9 mouse cellular contexts compared by ENCODE assay signal in the genomic region with DNA sequence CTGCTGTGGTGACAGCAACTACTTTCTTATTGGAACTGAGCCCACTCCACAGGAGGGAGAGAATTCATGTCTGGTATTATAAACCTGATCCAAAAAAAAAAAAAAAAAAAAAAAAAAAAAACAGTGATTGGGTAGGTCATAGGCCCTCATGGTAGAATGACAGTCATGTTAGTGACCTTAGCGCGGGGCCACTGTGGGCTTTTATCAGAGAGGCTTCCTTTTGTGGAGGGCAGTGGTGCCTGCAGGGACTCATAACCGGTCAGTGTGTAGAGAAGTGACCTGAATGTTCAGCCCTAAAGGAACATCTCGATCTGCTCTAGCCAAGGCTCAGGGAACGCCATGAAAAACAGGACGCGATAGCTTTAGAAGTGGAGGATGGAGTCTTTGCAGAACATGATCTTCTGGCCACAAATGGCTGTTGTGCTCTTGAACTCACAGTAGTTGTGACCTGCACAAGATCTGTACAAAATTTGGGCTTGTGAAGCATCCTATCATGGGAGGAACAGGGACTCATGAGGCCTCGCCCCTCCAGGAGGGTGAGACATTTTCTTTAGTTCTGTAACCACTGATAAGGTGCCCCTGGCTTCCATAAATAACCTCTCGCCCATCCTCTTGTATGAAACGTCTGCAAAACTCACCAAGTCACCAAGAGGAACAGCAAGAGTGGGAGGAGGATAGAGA. TPM values are rescaled to one million over a fixed set of nuclear protein-coding genes. Genes with fewer than 3 reads are reported as not detected.
DNase-seq lines count a peak whose midpoint lies in the region; ATAC-seq and TF ChIP-seq lines count a peak whose summit lies in the region.
"Had no signal": no experiment of that assay in that cellular context is flagged by ENCODE, and none has a peak within 500 bp of the region (broad histone marks: within the 10 kb centered on the region; RNA-seq: fewer than 3 reads in every experiment).

No protein-coding gene starts in this region.

- peak overlapping the region; percentile 14; the same call in 1 of the 2 replicates for H3K27ac ChIP-seq in forebrain, embryonic 11.5 days (ENCODE audit: low read depth, low read length)
- no peak overlapping the region for H3K27ac ChIP-seq in forebrain, embryonic 13.5 days
- H3K27ac ChIP-seq in testis, adult 2 months (ENCODE audit: control insufficient read depth, insufficient read depth, low read depth, low read length), result peak overlapping the region; percentile 68
- H3K27ac ChIP-seq in liver, adult 2 months (replicated peaks; ENCODE audit: insufficient read depth, low read depth, low read length), result peak overlapping the region; percentile 39
- H3K27ac ChIP-seq in stomach, postnatal 0 days (replicated peaks), result peak overlapping the region; percentile 49; the same call in 1 of the 2 replicates
- no peak overlapping the region for H3K27ac ChIP-seq in left cerebral cortex, adult 2 months

- TF ChIP-seq CTCF in testis, adult 2 months (IDR thresholded peaks at IDR 0.05; ENCODE audit: control insufficient read depth, insufficient read depth, insufficient replicate concordance, low read depth, low read length), result no peak
- TF ChIP-seq CTCF in liver, adult 2 months (IDR thresholded peaks at IDR 0.05; ENCODE audit: low read depth, low read length), result no peak
- no peak for TF ChIP-seq CTCF in stomach, postnatal 0 days (IDR thresholded peaks at IDR 0.05; ENCODE audit: low read depth)
- no peak for TF ChIP-seq CTCF in left cerebral cortex, adult 2 months (IDR thresholded peaks at IDR 0.05)

- ATAC-seq in forebrain, embryonic 11.5 days (replicated peaks; ENCODE audit: low FRiP score), result no peak
- no peak for ATAC-seq in forebrain, embryonic 13.5 days
- no peak for ATAC-seq in stomach, postnatal 0 days (ENCODE audit: low FRiP score, low TSS enrichment)

- TF ChIP-seq POLR2A in testis, adult 2 months (IDR thresholded peaks at IDR 0.05; ENCODE audit: control insufficient read depth, low read depth, low read length), result no peak
- TF ChIP-seq POLR2A in liver, adult 2 months (IDR thresholded peaks at IDR 0.05; ENCODE audit: extremely low read depth, insufficient read depth, low read length), result no peak

- no peak overlapping the region for H3K9ac ChIP-seq in forebrain, embryonic 11.5 days (ENCODE audit: low read length)
- H3K9ac ChIP-seq in forebrain, embryonic 13.5 days, result no peak overlapping the region
- H3K9ac ChIP-seq in liver, adult 2 months (ENCODE audit: low read depth, low read length), result no peak overlapping the region
- H3K9ac ChIP-seq in stomach, postnatal 0 days (ENCODE audit: low read length), result no peak overlapping the region

- no peak for DNase-seq in forebrain, embryonic 11.5 days (ENCODE audit: low spot score)
- DNase-seq in testis, postnatal 10 days (ENCODE audit: low spot score), result no peak
- no peak for DNase-seq in liver, adult 2 months (ENCODE audit: extremely low read depth, low read depth, low spot score)
- DNase-seq in stomach, postnatal 0 days (ENCODE audit: low spot score), result no peak
- DNase-seq in neural tube, embryonic 10.5 days (ENCODE audit: extremely low spot score, low spot score), result no peak
- no peak for DNase-seq in left cerebral cortex, adult 2 months (ENCODE audit: extremely low spot score in 1 of 2, low spot score in 2 of 2)

- no peaks in the 10 kb centered on the region for H3K79me2 ChIP-seq in liver, adult 2 months (ENCODE audit: control insufficient read depth, insufficient read depth, low read length)

- H3K4me1 ChIP-seq in forebrain, embryonic 11.5 days (replicated peaks; ENCODE audit: control insufficient read depth, insufficient read depth, low read length), result no peaks in the 10 kb centered on the region
- H3K4me1 ChIP-seq in forebrain, embryonic 13.5 days, result no peaks in the 10 kb centered on the region
- 0 out of 2 replicates have a peak, but pooled peaks cover 2% of the 10 kb centered on the region for H3K4me1 ChIP-seq in testis, adult 2 months (ENCODE audit: control insufficient read depth, insufficient read depth, low read length)
- peaks cover 4% of the 10 kb centered on the region; the same call in 1 of the 2 replicates for H3K4me1 ChIP-seq in liver, adult 2 months (ENCODE audit: control insufficient read depth, insufficient read depth, low read length)
- H3K4me1 ChIP-seq in stomach, postnatal 0 days (replicated peaks; ENCODE audit: control insufficient read depth, insufficient read depth), result no peaks in the 10 kb centered on the region; the same call in 1 of the 2 replicates

- WGBS in forebrain, embryonic 11.5 days, result 85% methylated on average over 10 of the region's 10 CpGs
- 88% methylated on average over 10 of the region's 10 CpGs for WGBS in forebrain, embryonic 13.5 days
- WGBS in liver, adult 2 months, result 74% methylated on average over 10 of the region's 10 CpGs
- 75% methylated on average over 10 of the region's 10 CpGs for WGBS in stomach, postnatal 0 days

- no peaks in the 10 kb centered on the region for H3K9me3 ChIP-seq in forebrain, embryonic 11.5 days (ENCODE audit: control insufficient read depth, low read length)
- no peaks in the 10 kb centered on the region for H3K9me3 ChIP-seq in forebrain, embryonic 13.5 days (replicated peaks)
- no peaks in the 10 kb centered on the region for H3K9me3 ChIP-seq in stomach, postnatal 0 days (ENCODE audit: control insufficient read depth, low read length)
- H3K9me3 ChIP-seq: embryonic facial prominence, embryonic 13.5 days had no signal

- H3K4me2 ChIP-seq in forebrain, embryonic 11.5 days (ENCODE audit: low read depth, low read length, severe bottlenecking), result no peak overlapping the region
- H3K4me2 ChIP-seq in forebrain, embryonic 13.5 days, result no peak overlapping the region
- no peak overlapping the region for H3K4me2 ChIP-seq in stomach, postnatal 0 days (replicated peaks; ENCODE audit: low read depth)
- H3K4me2 ChIP-seq: embryonic facial prominence, embryonic 13.5 days had no signal

- no peaks in the 10 kb centered on the region for H3K27me3 ChIP-seq in forebrain, embryonic 11.5 days (ENCODE audit: control insufficient read depth, insufficient read depth, low read length)
- no peaks in the 10 kb centered on the region for H3K27me3 ChIP-seq in forebrain, embryonic 13.5 days
- H3K27me3 ChIP-seq in testis, adult 2 months (ENCODE audit: control insufficient read depth, insufficient read depth, low read length), result no peaks in the 10 kb centered on the region
- no peaks in the 10 kb centered on the region for H3K27me3 ChIP-seq in liver, adult 2 months (ENCODE audit: control insufficient read depth, insufficient read depth, low read length)
- no peaks in the 10 kb centered on the region for H3K27me3 ChIP-seq in stomach, postnatal 0 days (ENCODE audit: control insufficient read depth, insufficient read depth, low read length)
- H3K27me3 ChIP-seq: embryonic facial prominence, embryonic 13.5 days had no signal

- TF ChIP-seq EP300 in stomach, postnatal 0 days (optimal IDR thresholded peaks at IDR 0.05), result no peak

- H3K4me3 ChIP-seq in forebrain, embryonic 11.5 days (ENCODE audit: low read depth, low read length), result no peak overlapping the region
- no peak overlapping the region for H3K4me3 ChIP-seq in forebrain, embryonic 13.5 days
- H3K4me3 ChIP-seq in testis, adult 2 months (ENCODE audit: control insufficient read depth, low read depth, low read length), result no peak overlapping the region
- H3K4me3 ChIP-seq in liver, adult 2 months (ENCODE audit: insufficient read depth, low read depth, low read length), result no peak overlapping the region
- H3K4me3 ChIP-seq in stomach, postnatal 0 days (ENCODE audit: low read depth, low read length), result no peak overlapping the region
- no peak overlapping the region for H3K4me3 ChIP-seq in left cerebral cortex, adult 2 months
- H3K4me3 ChIP-seq: embryonic facial prominence, embryonic 13.5 days had no signal

- intact Hi-C loops in left cerebral cortex, adult 2 months (cut with DNase I), result no loop called here

- peaks cover 5% of the 10 kb centered on the region; the same call in 1 of the 2 replicates for H3K36me3 ChIP-seq in forebrain, embryonic 11.5 days (ENCODE audit: control insufficient read depth, insufficient read depth, low read length)
- H3K36me3 ChIP-seq in forebrain, embryonic 13.5 days (ENCODE audit: poor library complexity, severe bottlenecking), result peaks cover 24% of the 10 kb centered on the region
- H3K36me3 ChIP-seq in testis, adult 2 months (ENCODE audit: control insufficient read depth, insufficient read depth, low read length), result no peaks in the 10 kb centered on the region
- no peaks in the 10 kb centered on the region for H3K36me3 ChIP-seq in liver, adult 2 months (ENCODE audit: control insufficient read depth, insufficient read depth, low read length)
- peaks cover 4% of the 10 kb centered on the region; the same call in 1 of the 2 replicates for H3K36me3 ChIP-seq in stomach, postnatal 0 days (ENCODE audit: control insufficient read depth, insufficient read depth, low read length)

RNA-seq across cellular contexts. Expression of a gene that starts 0.7 kb away (rescaled TPM):
- polyA plus RNA-seq in forebrain, embryonic 11.5 days (2014; fragmentation: Nextera tagmentation; extraction: Ambion mirVana), result 7.9 and 8.4 TPM in 2 replicates
- 2.7 and 3.1 TPM in 2 replicates for polyA plus RNA-seq in forebrain, embryonic 13.5 days (2015; fragmentation: Nextera tagmentation; extraction: Ambion mirVana)
- 2.0 and 3.5 TPM in 2 replicates for polyA plus RNA-seq in testis, adult 2 months (2012; rRNA removed)
- total RNA-seq in liver, adult 2 months (2014; rRNA removed), result 16.4 and 22.0 TPM in 2 replicates
- 19.3 and 30.6 TPM in 2 replicates for polyA plus RNA-seq in liver, adult 2 months (2012; rRNA removed)
- polyA plus RNA-seq in stomach, postnatal 0 days (2015; fragmentation: Nextera tagmentation; extraction: Ambion mirVana), result 24.7 and 28.9 TPM in 2 replicates
- total RNA-seq in left cerebral cortex, adult 2 months (2021), result 1 to 10 TPM; 2.6 to 3.8 TPM

RNA-seq across cellular contexts. Expression of a gene that starts 8.2 kb away (rescaled TPM):
- 1.0 and 1.7 TPM in 2 replicates for polyA plus RNA-seq in forebrain, embryonic 11.5 days (2014; fragmentation: Nextera tagmentation; extraction: Ambion mirVana)
- polyA plus RNA-seq in forebrain, embryonic 13.5 days (2015; fragmentation: Nextera tagmentation; extraction: Ambion mirVana), result 0.44 and 0.62 TPM in 2 replicates
- polyA plus RNA-seq in testis, adult 2 months (2012; rRNA removed), result not detected in 2 replicates
- total RNA-seq in liver, adult 2 months (2014; rRNA removed), result not detected in 2 replicates
- polyA plus RNA-seq in liver, adult 2 months (2012; rRNA removed), result 0.10 TPM in 1 of 2 replicates, not detected in the other
- 0.69 and 0.87 TPM in 2 replicates for polyA plus RNA-seq in stomach, postnatal 0 days (2015; fragmentation: Nextera tagmentation; extraction: Ambion mirVana)
- total RNA-seq in left cerebral cortex, adult 2 months (2021), result under 1 TPM; 0.28 to 0.66 TPM

RNA-seq across cellular contexts. Expression of a gene that starts 11.0 kb away (rescaled TPM):
- polyA plus RNA-seq in forebrain, embryonic 11.5 days (2014; fragmentation: Nextera tagmentation; extraction: Ambion mirVana), result 22.8 and 26.5 TPM in 2 replicates
- polyA plus RNA-seq in forebrain, embryonic 13.5 days (2015; fragmentation: Nextera tagmentation; extraction: Ambion mirVana), result 10.8 and 11.1 TPM in 2 replicates
- 0.57 and 1.2 TPM in 2 replicates for polyA plus RNA-seq in testis, adult 2 months (2012; rRNA removed)
- 0.87 and 1.3 TPM in 2 replicates for total RNA-seq in liver, adult 2 months (2014; rRNA removed)
- 1.1 and 1.7 TPM in 2 replicates for polyA plus RNA-seq in liver, adult 2 months (2012; rRNA removed)
- 25.9 and 27.6 TPM in 2 replicates for polyA plus RNA-seq in stomach, postnatal 0 days (2015; fragmentation: Nextera tagmentation; extraction: Ambion mirVana)
- 1 to 10 TPM; 2.8 to 4.0 TPM for total RNA-seq in left cerebral cortex, adult 2 months (2021)

RNA-seq across cellular contexts. Expression of a gene that starts 17.7 kb away (rescaled TPM):
- 1.9 and 3.4 TPM in 2 replicates for polyA plus RNA-seq in forebrain, embryonic 11.5 days (2014; fragmentation: Nextera tagmentation; extraction: Ambion mirVana)
- 0.69 and 1.3 TPM in 2 replicates for polyA plus RNA-seq in forebrain, embryonic 13.5 days (2015; fragmentation: Nextera tagmentation; extraction: Ambion mirVana)
- polyA plus RNA-seq in testis, adult 2 months (2012; rRNA removed), result 387 and 461 TPM in 2 replicates
- total RNA-seq in liver, adult 2 months (2014; rRNA removed), result not detected in 2 replicates
- polyA plus RNA-seq in liver, adult 2 months (2012; rRNA removed), result 0.19 and 0.44 TPM in 2 replicates
- 1.3 and 2.0 TPM in 2 replicates for polyA plus RNA-seq in stomach, postnatal 0 days (2015; fragmentation: Nextera tagmentation; extraction: Ambion mirVana)
- total RNA-seq in left cerebral cortex, adult 2 months (2021), result 1 to 10 TPM; 1.3 to 2.3 TPM

RNA-seq across cellular contexts. Expression of a gene that starts 21.5 kb away (rescaled TPM):
- polyA plus RNA-seq in forebrain, embryonic 11.5 days (2014; fragmentation: Nextera tagmentation; extraction: Ambion mirVana), result 0.39 and 1.1 TPM in 2 replicates
- 0.52 TPM in 1 of 2 replicates, not detected in the other for polyA plus RNA-seq in forebrain, embryonic 13.5 days (2015; fragmentation: Nextera tagmentation; extraction: Ambion mirVana)
- polyA plus RNA-seq in testis, adult 2 months (2012; rRNA removed), result 282 and 285 TPM in 2 replicates
- total RNA-seq in liver, adult 2 months (2014; rRNA removed), result 1.7 TPM in 1 of 2 replicates, not detected in the other
- polyA plus RNA-seq in liver, adult 2 months (2012; rRNA removed), result 0.44 and 0.76 TPM in 2 replicates
- 0.18 TPM in 1 of 2 replicates, not detected in the other for polyA plus RNA-seq in stomach, postnatal 0 days (2015; fragmentation: Nextera tagmentation; extraction: Ambion mirVana)
- total RNA-seq in left cerebral cortex, adult 2 months (2021), result 1 to 10 TPM; 1.2 to 2.4 TPM

Comparison
In these comparisons a context has a peak if more than half of its experiments do, and no peak if none do; other contexts are left out.
1. H3K27ac ChIP-seq: peak in forebrain, embryonic 11.5 days (single experiment), testis, adult 2 months (single experiment), liver, adult 2 months (single experiment) and stomach, postnatal 0 days (single experiment); none in forebrain, embryonic 13.5 days (single experiment) and left cerebral cortex, adult 2 months (single experiment).